Mouse (Mus musculus): Measurements from ENCODE around the gene Pmp22.

DNA sequence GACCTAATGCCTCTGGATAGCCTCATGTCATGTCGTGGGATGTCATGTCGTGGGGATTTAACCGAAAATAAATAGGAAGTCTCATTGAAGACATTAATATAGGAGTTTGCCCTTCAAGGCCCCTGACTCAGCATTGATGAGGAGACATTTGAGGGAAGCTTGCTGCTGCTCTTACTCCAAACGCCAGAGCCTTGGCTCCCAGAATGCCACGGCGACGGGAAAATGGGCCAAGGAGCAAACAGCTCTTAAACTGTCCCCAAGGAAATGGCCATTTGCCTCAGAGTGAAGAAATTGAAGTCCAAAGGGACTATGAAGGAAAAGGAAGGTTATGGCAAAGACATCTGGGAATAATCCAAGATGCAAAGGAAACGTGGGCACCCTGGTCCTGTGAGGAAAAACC, 34.8 kb downstream of the Pmp22 start:
- TF ChIP-seq CTCF (IDR thresholded peaks at IDR 0.05; ENCODE audit: borderline replicate concordance, extremely low read depth, insufficient read depth, insufficient read length) (no peak), POLR2A (IDR thresholded peaks at IDR 0.05; ENCODE audit: borderline replicate concordance, extremely low read depth, insufficient read depth, insufficient read length, poor library complexity, severe bottlenecking) (no peak)
